Mouse (Mus musculus): ENCODE measurements around the gene Ran.

- TF ChIP-seq CTCF (IDR thresholded peaks at IDR 0.05; ENCODE audit: low read depth) (no peak), EP300 (IDR thresholded peaks at IDR 0.05; ENCODE audit: low read depth) (peak; percentile 79)
Measured at GRCm38 (mm10) chr5:129007105-129007957, 12.5 kb upstream of the Ran start.

Data from liver, embryonic 14.5 days (tissue).